Mouse (Mus musculus): ENCODE measurements at regions not wholly inside any gene's neighbourhood (a gene's known extent, or its start where the extent isn't known, plus 50 kb on each side); places are given as distances from the start of the nearest gene placed in this dataset.
A peak's percentile ranks its signal among the peaks of the same experiment; 100 is the strongest.

DNA sequence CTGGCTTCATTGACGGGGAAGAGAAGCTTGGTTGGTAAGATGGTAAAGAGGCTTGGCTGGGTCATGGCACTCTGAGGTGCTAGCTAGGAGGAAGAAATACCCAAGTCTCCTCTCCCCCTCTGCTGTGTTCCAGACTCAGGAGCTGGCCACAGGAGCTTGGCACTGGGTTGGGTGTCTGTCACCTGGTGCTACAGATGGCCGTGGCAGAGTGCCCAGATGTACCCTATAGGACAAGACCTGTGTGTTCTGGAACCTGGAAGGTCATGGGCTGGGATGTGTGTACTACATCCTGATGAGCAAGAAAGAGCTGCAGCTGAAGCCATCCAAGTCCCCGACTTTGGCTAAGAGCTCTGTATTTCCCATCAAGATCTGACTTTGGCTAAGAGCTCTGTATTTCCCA, 72.4 kb downstream of the Nupl2 start:
- DNase-seq = no peak
- intact Hi-C loops (cut with DNase I) = no loop called here

- DNase-seq = no peak
- intact Hi-C loops (cut with DNase I) = no loop called here
These were observed 74.2 kb downstream of the Nupl2 start for GRCm38 (mm10) chr5:24239006-24239405.

GRCm38 (mm10) chr5:24244211-24244610, 79.4 kb downstream of the Nupl2 start:
- intact Hi-C loops (cut with DNase I) = no loop called here
- no peak for DNase-seq

DNA sequence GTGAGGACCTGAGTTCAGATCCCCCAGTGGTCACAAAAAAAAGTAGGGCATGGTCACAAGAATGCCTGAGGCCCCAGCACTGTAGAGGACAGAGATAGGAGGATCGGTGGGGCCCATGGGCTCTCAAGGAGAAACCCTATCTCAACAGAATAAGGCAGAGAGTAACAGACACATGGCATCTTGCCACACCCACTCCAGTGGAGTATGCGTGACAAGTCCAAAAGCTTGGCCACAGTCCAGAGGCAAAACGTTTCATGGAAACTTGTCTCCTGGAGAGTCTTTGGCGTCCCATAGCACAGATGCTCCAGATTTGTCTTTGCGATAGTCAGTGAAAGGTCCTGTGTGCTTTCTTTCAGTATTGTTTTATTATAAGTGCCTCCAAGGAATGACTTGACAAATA, 90.7 kb downstream of the Nupl2 start:
- intact Hi-C loops (cut with DNase I) = no loop called here
- DNase-seq = no peak

DNA sequence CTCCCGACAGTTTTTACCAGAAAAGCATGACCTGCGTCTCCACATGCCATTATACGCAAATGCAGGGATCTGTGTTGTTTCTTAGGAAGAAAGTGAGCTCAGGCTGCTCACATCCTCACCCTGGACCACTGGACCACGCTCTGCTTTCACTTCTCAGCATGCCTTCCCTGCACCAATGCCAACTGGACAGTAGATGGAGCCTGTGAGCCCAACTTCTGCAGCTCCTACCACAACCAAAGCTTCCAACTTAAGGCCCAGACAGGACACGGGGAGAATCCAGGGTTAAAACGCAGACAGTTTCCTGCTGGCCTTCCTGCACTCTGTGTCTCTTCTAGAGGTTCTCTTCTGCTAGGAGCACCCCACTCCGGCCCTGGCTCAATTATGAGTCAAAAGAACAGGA, 90.3 kb downstream of the Kcnh2 start:
- DNase-seq = peak; percentile 69 to 80
- intact Hi-C loops (cut with DNase I) = loop anchor here (5.0 kb wide), 1 partner anchor 211 kb away; no protein-coding TSS in a partner anchor

DNA sequence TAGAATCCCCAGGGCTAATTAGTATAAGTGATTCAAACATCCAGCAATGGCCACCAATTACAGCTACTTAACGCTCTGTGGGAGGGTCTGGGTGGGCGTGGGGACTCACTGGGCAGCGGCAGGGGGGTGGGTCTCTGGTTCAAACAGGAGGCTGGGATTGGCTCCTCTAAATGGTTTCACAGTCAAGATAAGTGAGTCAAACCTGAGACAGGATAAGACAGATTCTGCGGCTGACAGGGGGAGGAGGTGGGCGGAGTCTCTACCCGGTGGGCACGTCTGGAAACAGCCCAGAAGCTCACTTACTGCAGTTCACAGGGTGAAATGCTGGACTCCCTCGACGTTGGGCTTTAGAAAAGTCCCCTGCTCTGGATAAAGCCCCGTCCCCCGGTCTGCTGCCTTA, 89.3 kb downstream of the Kcnh2 start:
- DNase-seq = no peak
- intact Hi-C loops (cut with DNase I) = loop anchor here (5.0 kb wide), 1 partner anchor 210 kb away; no protein-coding TSS in a partner anchor

GRCm38 (mm10) chr5:24264151-24264550, 87.3 kb downstream of the Kcnh2 start:
- intact Hi-C loops (cut with DNase I) = loop anchor here (5.0 kb wide), 1 partner anchor 208 kb away; no protein-coding TSS in a partner anchor
- DNase-seq = no peak

- intact Hi-C loops (cut with DNase I) = no loop called here
- no peak for DNase-seq
These were observed 86.0 kb downstream of the Kcnh2 start for GRCm38 (mm10) chr5:24265431-24265830.

DNA sequence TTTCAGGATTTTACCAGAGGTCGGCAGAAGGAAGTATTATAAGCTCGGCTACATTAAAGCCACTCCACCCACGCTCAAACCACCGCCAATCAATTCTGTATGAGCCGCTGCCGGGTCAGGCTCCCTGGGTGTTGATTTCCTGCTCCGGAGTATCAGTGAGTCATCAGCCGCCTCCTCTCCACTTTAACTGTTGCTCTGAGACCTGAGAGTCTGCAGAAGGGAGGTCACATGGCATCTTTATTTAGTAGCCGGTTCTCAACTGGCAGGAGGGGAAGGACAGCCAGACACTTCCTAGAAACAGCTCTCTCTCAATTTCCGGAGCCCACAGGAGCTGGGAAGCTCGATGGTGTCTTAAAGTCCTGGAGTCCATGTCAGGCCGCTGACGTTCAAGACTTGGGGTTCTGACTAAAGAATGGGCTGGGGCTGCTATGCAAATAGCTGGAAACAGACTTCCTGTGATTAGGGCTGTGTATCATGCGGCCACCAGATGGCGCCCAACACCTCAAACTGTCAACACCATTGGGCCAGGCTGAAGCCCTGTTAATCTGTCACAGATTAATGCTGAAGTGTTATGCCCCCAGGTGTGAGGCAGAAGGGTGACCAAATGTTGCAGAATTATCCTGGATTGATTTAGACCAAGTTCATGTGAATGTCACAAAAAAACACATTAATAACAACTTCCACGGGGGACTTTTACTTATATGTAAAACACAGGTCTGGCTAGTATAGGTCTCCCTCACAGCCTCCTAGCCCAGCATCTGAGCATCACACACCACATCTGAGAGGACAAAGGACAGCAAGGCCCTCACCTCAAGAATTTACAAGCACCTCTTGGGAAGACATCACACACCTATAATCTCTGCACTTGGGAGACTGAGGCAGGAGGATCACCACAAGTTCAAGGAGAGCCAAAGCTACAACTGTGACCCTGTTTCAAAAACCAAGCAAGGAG, 84.8 kb downstream of the Kcnh2 start:
- intact Hi-C loops (cut with DNase I) = loop anchor here (1.0 to 2.0 kb wide), 2 partner anchors 36 to 91 kb away; no protein-coding TSS in a partner anchor
- DNase-seq = peak; percentile 83 to 86

Data from heart, postnatal 14 days (tissue).